Mouse (Mus musculus): ENCODE measurements at regions not wholly inside any gene's neighbourhood (a gene's known extent, or its start where the extent isn't known, plus 50 kb on each side); places are given as distances from the start of the nearest gene placed in this dataset.

- no peak for DNase-seq (ENCODE audit: low spot score)
These were observed 684.9 kb downstream of the Fat4 start for GRCm38 (mm10) chr3:39571444-39572237.

DNA sequence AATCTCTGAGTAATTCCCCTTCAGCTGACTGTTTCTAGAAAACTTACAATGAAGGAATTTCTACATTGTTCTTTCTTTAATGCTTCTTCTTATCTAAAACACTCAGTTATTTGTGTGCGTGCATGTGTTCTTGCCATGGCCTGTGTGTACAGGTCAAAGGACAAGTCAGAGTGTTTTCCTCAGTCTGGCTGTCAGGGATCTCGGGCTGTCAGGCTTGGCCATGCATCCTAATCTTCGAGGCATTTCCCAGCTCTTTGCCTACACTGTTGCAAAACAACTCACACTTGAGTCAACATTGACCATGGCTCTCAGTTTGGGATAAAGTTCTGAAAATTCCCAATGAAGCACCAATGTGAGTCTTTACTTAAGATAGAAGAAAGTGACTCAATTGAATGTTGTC is 688.5 kb downstream of the Fat4 start:
- no peak for DNase-seq (ENCODE audit: low spot score)

GRCm38 (mm10) chr3:39591312-39591711 is 704.6 kb downstream of the Fat4 start:
- DNase-seq (ENCODE audit: low spot score): no peak

- DNase-seq (ENCODE audit: low spot score): no peak
These were observed 705.8 kb downstream of the Fat4 start for GRCm38 (mm10) chr3:39592349-39593117.

- peak; percentile 36 for DNase-seq (ENCODE audit: low spot score)
These were observed 723.2 kb downstream of the Fat4 start for GRCm38 (mm10) chr3:39609937-39610336.

GRCm38 (mm10) chr3:39612408-39612807 is 725.7 kb downstream of the Fat4 start:
- DNase-seq (ENCODE audit: low spot score): no peak

GRCm38 (mm10) chr3:39637924-39638323 is 751.2 kb downstream of the Fat4 start:
- DNase-seq (ENCODE audit: low spot score): no peak

DNA sequence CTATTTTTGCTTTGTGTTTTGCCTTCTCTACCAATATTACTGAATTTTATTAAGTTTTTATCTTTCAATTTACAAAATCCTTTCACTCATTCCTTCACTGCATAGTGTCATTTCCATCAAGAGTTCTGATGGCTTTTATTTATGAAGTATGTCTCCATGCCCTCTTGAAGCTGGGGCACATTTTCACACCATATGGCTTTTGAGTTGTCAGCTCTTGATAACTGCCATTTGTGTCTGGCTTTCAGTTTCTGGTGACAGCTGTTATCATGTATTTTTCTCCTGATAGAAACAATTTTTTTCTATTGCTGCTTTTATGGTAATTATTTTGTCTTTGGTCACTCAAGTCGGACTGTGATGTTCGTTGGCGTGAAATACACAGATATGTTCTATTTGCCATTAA is 756.5 kb downstream of the Fat4 start:
- no peak for DNase-seq (ENCODE audit: low spot score)

- DNase-seq (ENCODE audit: low spot score): no peak
These were observed 780.1 kb downstream of the Fat4 start for GRCm38 (mm10) chr3:39666817-39667216.

DNA sequence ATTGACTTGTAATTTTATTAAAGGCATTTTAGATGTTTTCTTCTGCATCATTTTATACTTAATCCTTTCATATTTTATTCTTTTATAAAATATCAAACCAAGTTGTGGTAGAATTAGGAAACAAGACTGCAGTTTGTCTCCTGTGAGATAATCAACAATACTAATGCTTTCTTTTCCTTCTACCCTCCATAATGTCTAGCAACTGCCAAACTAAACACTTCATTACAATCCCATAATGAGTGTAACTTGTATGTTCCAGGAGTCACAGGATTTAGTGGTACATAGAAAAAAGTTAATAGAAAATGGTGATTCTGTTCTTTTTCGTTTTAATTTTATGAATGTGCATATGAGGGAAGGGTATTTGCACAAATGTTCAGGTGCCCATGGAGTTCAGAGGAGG is 782.4 kb downstream of the Fat4 start:
- DNase-seq (ENCODE audit: low spot score): no peak

DNA sequence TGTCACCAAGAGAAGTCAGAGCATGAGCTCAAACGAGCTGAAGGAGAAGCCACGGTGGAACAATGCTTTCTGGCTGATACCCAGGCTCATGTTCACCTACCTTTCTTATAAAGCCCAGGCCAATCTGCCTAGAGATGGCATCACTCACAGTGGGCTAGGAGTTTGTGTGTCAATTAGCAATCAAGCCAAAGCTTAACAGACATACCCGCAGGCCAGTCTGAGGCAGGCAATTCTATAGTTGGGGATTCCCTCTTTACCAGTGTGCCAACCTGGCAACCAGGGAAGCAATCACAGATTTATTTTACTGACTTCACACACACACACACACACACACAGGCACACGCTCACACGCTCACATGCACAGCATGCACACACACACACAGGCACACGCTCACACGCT is 787.3 kb downstream of the Fat4 start:
- no peak for DNase-seq (ENCODE audit: low spot score)

DNA sequence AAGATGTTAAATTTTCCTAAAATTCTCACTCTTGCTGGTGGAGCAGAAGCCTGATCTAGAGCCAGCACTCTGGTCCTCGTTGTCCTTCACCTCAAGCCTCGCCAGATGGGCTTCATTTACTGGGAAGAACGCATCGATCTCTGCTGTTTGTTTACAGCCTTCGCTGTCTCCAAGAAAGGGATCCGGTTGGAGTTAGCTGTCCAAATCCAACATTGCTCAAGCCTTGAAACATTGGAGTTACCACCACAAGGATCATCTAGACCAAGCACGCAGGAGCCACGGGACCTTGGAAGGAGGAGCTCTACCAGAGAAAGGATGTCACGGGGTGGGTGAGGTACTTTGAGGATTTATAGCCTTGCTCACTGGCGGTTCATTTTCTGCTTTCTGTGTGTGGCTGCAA is 788.2 kb downstream of the Fat4 start:
- no peak for DNase-seq (ENCODE audit: low spot score)

DNA sequence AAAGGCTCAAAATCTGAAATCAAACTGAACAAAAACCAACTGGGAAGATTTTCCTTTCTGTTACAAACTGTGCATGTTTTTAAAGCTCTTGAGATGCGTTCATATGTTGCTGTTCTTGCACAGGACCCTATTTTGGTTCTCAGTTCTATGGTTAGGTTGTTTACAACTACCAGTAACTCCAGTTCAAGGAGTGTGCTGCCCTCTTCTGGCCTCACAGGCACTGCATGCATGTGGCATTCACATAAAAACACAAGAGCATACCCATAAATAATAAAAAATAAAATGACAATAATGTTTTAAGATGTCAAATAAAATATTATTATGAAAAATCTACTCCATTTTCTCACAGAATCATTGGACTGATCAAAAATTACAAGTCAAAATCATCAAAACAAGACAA is 818.9 kb downstream of the Fat4 start:
- no peak for DNase-seq (ENCODE audit: low spot score)

- no peak for DNase-seq (ENCODE audit: low spot score)
These were observed 818.0 kb upstream of the Intu start for GRCm38 (mm10) chr3:39712795-39713709.

DNA sequence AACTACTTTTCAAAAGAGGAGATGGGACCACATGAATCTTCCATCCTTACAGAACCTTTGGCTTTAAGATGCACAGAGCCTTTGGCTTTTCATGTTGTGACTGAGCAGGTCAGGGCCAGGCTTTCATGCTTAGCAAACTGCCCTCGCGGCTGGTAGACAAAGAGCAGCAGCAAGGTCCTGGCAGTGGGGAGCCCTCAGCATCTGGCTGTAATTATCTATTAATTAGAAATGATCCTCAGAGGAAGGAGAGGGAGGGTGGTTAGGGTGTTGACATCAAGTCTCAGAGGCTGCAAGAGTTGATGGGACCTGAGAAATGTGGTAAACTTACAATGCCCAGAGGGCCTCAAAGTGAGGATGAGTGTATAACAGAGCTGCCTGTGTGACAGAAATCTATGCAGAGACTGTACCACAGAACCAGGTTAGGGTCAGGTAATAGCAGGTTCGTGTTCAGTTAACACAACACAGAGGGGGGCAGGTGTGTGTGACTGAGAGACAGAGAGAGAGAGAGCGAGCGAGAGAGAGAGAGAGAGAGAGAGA is 817.0 kb upstream of the Intu start:
- DNase-seq (ENCODE audit: low spot score): peak; percentile 39

- DNase-seq (ENCODE audit: low spot score): no peak
These were observed 812.0 kb upstream of the Intu start for GRCm38 (mm10) chr3:39718946-39719545.

DNA sequence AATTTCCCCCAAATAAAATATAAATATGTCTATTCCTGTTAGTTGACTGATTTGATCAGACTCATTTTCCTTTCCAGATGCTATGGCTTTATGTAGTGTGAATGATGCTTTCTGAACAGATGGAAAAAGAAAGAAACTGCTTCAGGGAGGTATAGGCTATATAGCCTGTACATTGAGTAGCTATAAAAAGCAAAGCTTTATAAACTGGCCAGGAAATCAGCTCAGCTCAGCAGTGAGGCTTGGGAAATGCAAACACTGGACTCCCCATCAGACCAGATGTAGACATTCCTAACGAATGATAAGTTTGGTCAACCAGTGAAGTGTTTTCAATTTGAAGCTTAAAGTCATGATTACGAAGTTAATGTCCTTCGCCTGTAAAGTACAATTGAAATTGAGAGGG is 805.3 kb upstream of the Intu start:
- DNase-seq (ENCODE audit: low spot score): no peak

DNA sequence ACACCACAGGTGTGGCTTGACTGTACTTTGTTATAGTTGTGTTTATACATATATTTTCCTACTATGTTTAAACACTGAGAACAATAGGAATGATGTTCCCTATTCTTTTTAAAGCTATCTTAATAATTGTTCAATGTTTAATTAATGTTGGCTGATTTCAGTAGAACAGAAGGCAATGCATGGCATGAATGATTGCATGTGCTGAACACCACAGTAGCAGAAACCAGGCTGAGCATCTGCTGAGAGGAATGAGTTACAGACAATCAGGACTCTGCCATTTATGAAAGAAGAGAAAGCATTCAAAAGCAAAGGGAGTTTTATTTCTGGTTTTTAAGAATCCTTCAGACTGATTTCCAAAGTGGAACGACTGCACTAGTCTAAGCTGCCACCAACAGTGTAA is 794.4 kb upstream of the Intu start:
- DNase-seq (ENCODE audit: low spot score): no peak

DNA sequence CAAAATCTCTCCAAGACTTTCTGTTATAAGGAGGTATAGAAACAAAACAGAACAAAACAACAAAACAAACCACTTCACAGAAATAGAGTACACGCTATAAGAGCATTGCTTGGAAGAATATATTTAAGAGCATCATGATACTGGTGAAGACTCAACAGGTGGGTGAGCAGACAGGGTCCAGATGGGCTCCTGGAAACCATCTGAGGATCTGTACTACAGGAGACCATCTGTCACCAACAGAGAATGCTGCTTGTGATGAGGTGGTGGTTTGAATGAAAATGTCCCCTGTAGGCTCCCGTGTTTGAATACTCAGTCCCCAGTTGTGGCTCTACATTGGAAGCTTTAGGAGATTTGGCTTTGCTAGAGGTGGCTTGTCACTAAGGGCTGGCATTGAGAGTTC is 785.1 kb upstream of the Intu start:
- no peak for DNase-seq (ENCODE audit: low spot score)

DNA sequence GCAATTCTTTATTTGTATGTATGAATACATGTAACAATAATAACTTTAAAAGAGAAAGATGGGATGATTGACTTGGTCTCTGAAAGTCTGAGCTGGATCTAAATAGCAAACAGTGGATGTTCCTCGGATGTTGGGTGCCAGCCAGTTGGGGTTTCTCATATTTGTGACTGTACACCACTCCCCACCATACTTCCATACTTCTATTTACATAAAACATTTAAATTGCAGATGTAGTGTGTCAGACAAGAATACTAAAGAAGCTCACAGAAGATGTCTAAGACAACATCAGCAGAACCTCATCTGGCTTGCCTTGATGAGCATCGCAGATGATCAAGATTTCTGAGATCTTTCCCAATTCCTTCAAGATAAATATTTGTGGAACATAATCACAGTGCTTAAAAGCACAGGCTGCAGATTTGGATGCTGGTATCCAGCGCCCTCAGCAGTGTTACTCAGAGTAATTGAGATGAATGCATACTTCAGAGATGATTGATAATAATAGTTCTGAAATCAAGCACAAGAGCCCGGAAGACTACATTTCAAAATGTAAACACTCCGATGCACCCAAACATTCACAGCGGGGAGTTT is 762.0 kb upstream of the Intu start:
- no peak for DNase-seq (ENCODE audit: low spot score)

DNA sequence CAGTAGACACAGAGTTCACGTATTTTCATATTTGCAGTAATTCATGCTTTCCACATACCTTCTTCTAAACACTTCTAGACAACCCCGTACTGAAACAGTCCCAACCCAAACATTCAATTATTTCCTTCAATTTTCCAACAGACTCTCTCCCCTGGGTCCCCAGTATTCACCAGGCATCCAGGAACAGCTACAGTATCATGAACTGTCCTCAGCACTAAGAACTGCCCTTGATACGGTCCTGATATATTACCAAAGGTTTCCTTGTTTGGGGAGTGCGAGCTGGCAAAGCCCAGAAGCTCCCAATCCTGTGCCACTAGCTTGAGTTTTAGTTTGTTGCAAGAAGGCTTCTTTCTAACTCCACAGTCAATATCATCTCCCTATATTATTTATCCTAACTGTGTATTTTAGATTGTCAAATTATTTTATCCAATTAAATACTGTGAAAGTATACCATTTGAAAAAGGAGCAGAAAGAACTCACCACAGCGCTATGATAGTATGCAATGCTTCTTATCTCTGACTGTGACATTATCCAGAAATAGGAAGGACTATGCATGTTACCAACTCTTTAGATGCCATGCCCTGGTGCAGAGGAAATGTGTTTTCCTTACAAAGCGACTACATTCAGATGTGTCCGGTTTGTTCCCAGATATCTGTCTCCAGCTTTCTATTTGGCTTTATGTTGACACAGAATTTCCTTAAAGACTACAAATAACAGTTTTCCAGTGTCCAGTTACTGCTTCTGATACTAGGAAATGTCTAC is 754.6 kb upstream of the Intu start:
- DNase-seq (ENCODE audit: low spot score): no peak

All from retina, embryonic 14.5 days (tissue).